Mouse (Mus musculus) mesoderm, embryonic 11.5 days (tissue): ENCODE data around the gene Tnxb.
"Not testable (repeated sequence)": the region's sequence is repeated elsewhere in the genome, so short reads cannot be mapped to it uniquely, and the experiment has no call there.

Source experiments
- DNase-seq: peaks from one replicate; pipeline ENCODE4 v3.0.0-alpha.2; 2012; ENCODE audit warnings: low read depth, low spot score

Gene Tnxb

GRCm38 (mm10) chr17:34737466-34737865, 67.1 kb downstream of the Tnxb start:
- DNase-seq = not testable (repeated sequence)

- DNase-seq = not testable (repeated sequence)
Observed at GRCm38 (mm10) chr17:34739708-34740107, 69.4 kb downstream of the Tnxb start.

- DNase-seq = no peak
Observed at GRCm38 (mm10) chr17:34740280-34740679, 69.9 kb downstream of the Tnxb start.

- no peak for DNase-seq
Observed at GRCm38 (mm10) chr17:34743719-34744118, 73.4 kb downstream of the Tnxb start, which contains the start of gene C4b. Gene C4b, minus strand, starts transcription at chr17:34743882.

GRCm38 (mm10) chr17:34744206-34744605, 73.9 kb downstream of the Tnxb start:
- DNase-seq = no peak

- DNase-seq = not testable (repeated sequence)
Observed at GRCm38 (mm10) chr17:34744611-34745010, 74.3 kb downstream of the Tnxb start.

GRCm38 (mm10) chr17:34745166-34745565, 74.8 kb downstream of the Tnxb start:
- DNase-seq = not testable (repeated sequence)

DNA sequence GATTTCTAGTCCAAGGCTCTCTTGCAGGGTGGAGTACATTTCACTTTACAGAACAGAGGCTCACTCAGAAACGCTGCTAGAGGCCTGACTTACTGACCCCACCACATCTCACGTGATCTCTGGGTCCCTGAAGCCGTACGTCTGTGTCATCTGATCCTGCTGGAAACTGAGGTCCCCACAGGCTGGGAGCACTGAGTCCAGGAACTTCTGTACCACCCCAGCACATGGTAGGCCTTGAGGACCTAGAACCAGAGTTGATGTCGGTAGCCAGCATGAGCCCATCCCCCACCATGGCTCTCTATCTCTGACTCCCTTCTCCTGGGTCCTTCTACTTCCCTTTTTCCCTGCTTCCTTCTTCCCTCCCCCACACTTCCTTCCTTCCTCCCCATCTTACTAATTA, 76.2 kb downstream of the Tnxb start:
- no peak for DNase-seq

- DNase-seq = no peak
Observed at GRCm38 (mm10) chr17:34761471-34761870, 91.1 kb downstream of the Tnxb start.
